Mouse (Mus musculus) ES-E14 (cell line): Measurements from ENCODE around the gene Slc9a9.

Experiments
- CHD2 ChIP-seq: IDR thresholded peaks from 2 replicates; pipeline ENCODE4 v1.6.1; 2014; ENCODE audit warnings: mild to moderate bottlenecking, low read depth, low read length, inconsistent platforms
- MAFK ChIP-seq: IDR thresholded peaks from 2 replicates; pipeline ENCODE4 v1.6.1; 2014; ENCODE audit warnings: mild to moderate bottlenecking, low read depth, low read length, inconsistent platforms; ENCODE audit not compliant: insufficient read depth
- ZC3H11A ChIP-seq: IDR thresholded peaks from 2 replicates; pipeline ENCODE4 v1.6.1; 2012; ENCODE audit warnings: low read depth, mild to moderate bottlenecking, inconsistent platforms, low read length, borderline replicate concordance
- ZNF384 ChIP-seq: IDR thresholded peaks from 2 replicates; pipeline ENCODE4 v1.6.1; 2012; ENCODE audit warnings: low read depth, low read length, inconsistent platforms

GRCm38 (mm10) chr9:95178170-95178569, 508.5 kb downstream of the Slc9a9 start:
- no peak for TF ChIP-seq ZC3H11A
- no peak for TF ChIP-seq CHD2
- TF ChIP-seq MAFK, result no peak
- TF ChIP-seq ZNF384, result no peak
